Mouse (Mus musculus): ENCODE data around the gene Olfr1095.

Olfr1095 gene

GRCm38 (mm10) chr2:86851596-86851995 is at the start of gene Olfr1095:
TSS of gene Olfr1095 (minus strand) at chr2:86851696.
- in situ Hi-C loops (cut with MboI, MseI) = no loop called here

DNA sequence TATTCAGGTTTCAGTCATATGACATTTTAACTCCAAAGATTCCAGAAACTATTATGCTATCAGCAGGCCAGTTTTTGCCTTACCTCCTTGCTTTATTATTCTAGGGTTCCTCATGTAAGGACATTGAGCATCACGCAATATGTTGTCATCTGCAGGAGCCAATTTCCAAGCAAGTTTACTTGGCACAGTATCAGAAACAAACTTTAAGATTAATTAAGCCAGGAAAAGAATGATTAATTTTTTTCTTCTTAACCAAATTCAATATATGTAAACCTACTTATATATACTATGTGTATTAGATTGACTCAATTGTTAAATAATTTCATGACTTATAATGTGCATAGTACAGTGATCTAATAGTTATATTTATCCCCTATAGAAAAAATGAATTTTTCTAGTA is 40.6 kb upstream of the Olfr1095 start, which contains the start of gene Olfr1097:
Gene Olfr1097, minus strand, starts transcription at position 101 of the 400 bp plus-strand sequence.
- in situ Hi-C loops (cut with MboI, MseI) = no loop called here

- in situ Hi-C loops (cut with MboI, MseI) = no loop called here
These were observed 23.2 kb upstream of the Olfr1095 start, which contains the start of gene Gm13723 for GRCm38 (mm10) chr2:86874702-86875101. TSS of gene Gm13723 (minus strand) at chr2:86874802.

GRCm38 (mm10) chr2:86824363-86824762 is 27.1 kb downstream of the Olfr1095 start, which contains the start of gene Olfr1094:
TSS of gene Olfr1094 (plus strand) at chr2:86824663.
- in situ Hi-C loops (cut with MboI, MseI) = no loop called here

DNA sequence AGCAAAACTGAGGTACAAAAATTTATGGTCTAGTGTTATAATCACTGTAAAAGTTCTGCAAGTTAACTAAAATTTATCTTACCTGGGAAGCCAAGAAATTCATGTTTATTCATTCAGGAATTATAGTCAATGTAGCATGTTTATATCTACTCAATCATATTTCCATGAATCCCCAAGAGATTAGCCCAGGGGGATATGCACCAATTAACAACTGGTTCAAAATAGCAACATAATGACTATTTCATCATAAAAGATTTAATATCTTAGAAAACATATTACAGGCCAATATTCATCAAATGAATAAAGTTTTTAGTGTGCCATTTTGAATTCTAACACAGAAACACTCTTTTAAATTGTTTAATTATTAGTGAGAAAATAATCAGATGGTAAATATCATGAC is 41.6 kb downstream of the Olfr1095 start, which contains the start of gene Olfr141:
Gene Olfr141, minus strand, starts transcription at position 101 of the 400 bp plus-strand sequence.
- in situ Hi-C loops (cut with MboI, MseI) = no loop called here
